ENCODE assay signal across 17 mouse cellular contexts in genomic region chr8:106260894-106261293, GRCm38 (mm10).
"Had no signal": no experiment of that assay in that cellular context is flagged by ENCODE, and none has a peak within 500 bp of the region (broad histone marks: within the 10 kb centered on the region; RNA-seq: fewer than 3 reads in every experiment).

No protein-coding gene starts in this region.

- H3K9me3 ChIP-seq: intestine, embryonic 15.5 days; kidney, embryonic 15.5 days; liver, embryonic 13.5 days; stomach, embryonic 15.5 days had no signal

- H3K36me3 ChIP-seq: intestine, embryonic 15.5 days; stomach, embryonic 15.5 days had no signal

- H3K4me3 ChIP-seq: intestine, embryonic 15.5 days; kidney, embryonic 15.5 days; left cerebral cortex, adult 2 months; liver, embryonic 13.5 days; stomach, embryonic 15.5 days had no signal

- H3K4me2 ChIP-seq: intestine, embryonic 15.5 days; kidney, embryonic 15.5 days; liver, embryonic 13.5 days; midbrain, embryonic 11.5 days; stomach, embryonic 15.5 days had no signal

- H3K27me3 ChIP-seq: intestine, embryonic 15.5 days; kidney, embryonic 15.5 days; liver, embryonic 13.5 days; stomach, embryonic 15.5 days had no signal

- DNase-seq: kidney, adult 11 months; kidney, adult 8-10 months; kidney, postnatal 10 days; kidney, postnatal 36 days; layer of hippocampus, postnatal 36 days; liver, embryonic 13.5 days; lung, adult 2 months; lung, postnatal 14 days; lung, postnatal 4 days; right cerebral cortex, postnatal 25 days; spleen, adult 18-20 months; thymus, postnatal 25 days had no signal

- H3K9ac ChIP-seq: intestine, embryonic 15.5 days; kidney, embryonic 15.5 days; liver, embryonic 13.5 days; stomach, embryonic 15.5 days had no signal

- H3K27ac ChIP-seq: intestine, embryonic 15.5 days; kidney, embryonic 15.5 days; left cerebral cortex, adult 2 months; liver, embryonic 13.5 days; stomach, embryonic 15.5 days had no signal

- ATAC-seq: intestine, embryonic 15.5 days had no signal
